Mouse (Mus musculus) liver, adult 10 weeks (tissue): ENCODE data around the gene Vmn1r75. TPM values are rescaled to one million over a fixed set of nuclear protein-coding genes. Genes with fewer than 3 reads are reported as not detected.

ENCODE experiments used
- polyA plus RNA-seq: library from polyadenylated mRNA; stranded (reverse); fragments of 350-450 nt; fragmentation: Illumina TruSeq; extraction: RNeasy Lipid Tissue Mini Kit (QIAGEN cat#74804); gene quantifications from one replicate; pipeline ENCODE4 v1.2.3, GENCODE M21; 2014; ENCODE audit warnings: low read depth, low replicate concordance

The Vmn1r75 gene
- polyA plus RNA-seq, result not detected

GRCm38 (mm10) chr7:11874330-11874729 lies at the start of gene Vmn1r75:
Gene Vmn1r75 (plus strand): TSS chr7:11874630.

GRCm38 (mm10) chr7:11833680-11834079 lies 40.8 kb upstream of the Vmn1r75 start, which contains the start of gene Vmn1r74:
Gene Vmn1r74 (plus strand): TSS chr7:11833980.

Other genes with a start within 250 kb of the Vmn1r75 start
- gene Vmn1r72, start 194.5 kb upstream of the Vmn1r75 start, polyA plus RNA-seq, result not detected
- gene Vmn1r73, start 144.4 kb upstream of the Vmn1r75 start, polyA plus RNA-seq, result not detected
- gene Vmn1r74, start 40.6 kb upstream of the Vmn1r75 start, polyA plus RNA-seq, result not detected
- gene Vmn1r76, start 63.6 kb downstream of the Vmn1r75 start, polyA plus RNA-seq, result not detected
- gene Vmn1r77, start 162.1 kb downstream of the Vmn1r75 start, polyA plus RNA-seq, result not detected